Comparison of ENCODE assay signal across 33 mouse cellular contexts in genomic region chr4:106590871-106591270, GRCm38 (mm10). TPM values are rescaled to one million over a fixed set of nuclear protein-coding genes. Genes with fewer than 3 reads are reported as not detected.
A peak's percentile ranks its signal among the peaks of the same experiment; 100 is the strongest.
DNase-seq lines count a peak whose midpoint lies in the region; ATAC-seq and TF ChIP-seq lines count a peak whose summit lies in the region.
"Had no signal": no experiment of that assay in that cellular context is flagged by ENCODE, and none has a peak within 500 bp of the region (broad histone marks: within the 10 kb centered on the region; RNA-seq: fewer than 3 reads in every experiment).

No protein-coding gene starts in this region.

- H3K27me3 ChIP-seq in thymus, adult 2 months (ENCODE audit: control insufficient read depth, insufficient read depth, low read length): no peaks in the 10 kb centered on the region
- H3K27me3 ChIP-seq in splenic B cell, adult 2 months (ENCODE audit: control insufficient read depth, insufficient read depth, low read length, poor library complexity, severe bottlenecking): no peaks in the 10 kb centered on the region
- H3K27me3 ChIP-seq: CH12.LX; embryonic facial prominence, embryonic 13.5 days; forebrain, embryonic 12.5 days; forebrain, embryonic 15.5 days; heart, embryonic 13.5 days; Patski had no signal

- 0 out of 2 replicates have a peak, but pooled peaks have one; percentile 5 for ATAC-seq in frontal cortex, adult (ENCODE audit: low TSS enrichment)
- ATAC-seq: forebrain, embryonic 15.5 days; hindbrain, postnatal 0 days; Patski had no signal

- H3K4me1 ChIP-seq in thymus, adult 2 months (replicated peaks; ENCODE audit: control insufficient read depth, insufficient read depth, low read length): peaks cover 16% of the 10 kb centered on the region
- H3K4me1 ChIP-seq: embryonic facial prominence, embryonic 10.5 days; embryonic facial prominence, embryonic 13.5 days; forebrain, embryonic 12.5 days; forebrain, embryonic 15.5 days; heart, embryonic 13.5 days had no signal

- peaks cover 22% of the 10 kb centered on the region for H3K36me3 ChIP-seq in thymus, adult 2 months (ENCODE audit: control insufficient read depth, insufficient read depth, low read length)
- no peaks in the 10 kb centered on the region for H3K36me3 ChIP-seq in splenic B cell, adult 2 months (ENCODE audit: control insufficient read depth, insufficient read depth, low read length, poor library complexity, severe bottlenecking)

- WGBS in thymus, adult 2 months: 76% methylated on average over 9 of the region's 9 CpGs

- H3K27ac ChIP-seq in thymus, adult 2 months (ENCODE audit: control insufficient read depth, insufficient read depth, low read length): peak overlapping the region; percentile 84
- H3K27ac ChIP-seq: embryonic facial prominence, embryonic 10.5 days; embryonic facial prominence, embryonic 13.5 days; forebrain, embryonic 12.5 days; forebrain, embryonic 15.5 days; gastrocnemius, adult 2 months; heart, embryonic 13.5 days; hindbrain, embryonic 14.5 days; hindbrain, postnatal 0 days had no signal

- no peak for TF ChIP-seq POLR2A in thymus, adult 2 months (IDR thresholded peaks at IDR 0.05; ENCODE audit: control insufficient read depth, extremely low read depth, insufficient read depth, low read length, poor library complexity)

- no peak for DNase-seq in frontal cortex, postnatal 10 days (ENCODE audit: low spot score in 2 of 2)
- DNase-seq in thymus, adult 2 months: no peak
- DNase-seq in thymus, postnatal 25 days: no peak
- DNase-seq in B cell, adult 2 months: peak; percentile 5 to 23
- DNase-seq in splenic B cell, adult 2 months (ENCODE audit: low read depth, low spot score): peak; percentile 52
- DNase-seq in adrenal gland, adult 8-10 months: no peak
- DNase-seq: adrenal gland, adult 2 months; adrenal gland, postnatal 25 days; cerebellum, adult 11-12 months; cerebellum, adult 8-10 months; cerebellum, postnatal 10 days; cerebellum, postnatal 36 days; embryo, embryonic 11 days; gastrocnemius, adult 2 months; gastrocnemius, postnatal 14 days; heart, adult 18-20 months; heart, postnatal 14 days; heart, postnatal 4 days had no signal

- no peak overlapping the region for H3K4me3 ChIP-seq in thymus, adult 2 months (ENCODE audit: control insufficient read depth, insufficient read depth, low read length)
- H3K4me3 ChIP-seq: embryonic facial prominence, embryonic 10.5 days; embryonic facial prominence, embryonic 13.5 days; erythroblast, embryonic 14.5 days; forebrain, embryonic 12.5 days; forebrain, embryonic 15.5 days; gastrocnemius, adult 2 months; heart, embryonic 13.5 days had no signal

- TF ChIP-seq CTCF in thymus, adult 2 months (IDR thresholded peaks at IDR 0.05; ENCODE audit: borderline replicate concordance, control insufficient read depth, extremely low read depth, insufficient read depth, low read length, poor library complexity): no peak

RNA-seq across cellular contexts. Expression of gene Lexm, which starts 26.2 kb away (rescaled TPM):
- polyA plus RNA-seq in thymus, adult 2 months (2012; rRNA removed): not detected in 2 replicates
- total RNA-seq in adrenal gland, adult 8-10 months (2022): not detected
- total RNA-seq: adrenal gland, adult 2 months; adrenal gland, postnatal 25 days; G1E; gastrocnemius, adult 2 months; gastrocnemius, postnatal 14 days; gastrocnemius, postnatal 4 days; heart, adult 18-20 months; heart, postnatal 14 days; heart, postnatal 4 days; hindbrain, postnatal 0 days had no signal
- polyA plus RNA-seq: adrenal gland, adult 2 months; brain, embryonic 14.5 days; embryonic facial prominence, embryonic 13.5 days; erythroblast, embryonic 14.5 days; forebrain, embryonic 15.5 days; G1E; heart, embryonic 16.5 days; hindbrain, embryonic 14.5 days; hindbrain, postnatal 0 days; Patski had no signal

RNA-seq across cellular contexts. Expression of gene Dhcr24, which starts 30.0 kb away (rescaled TPM):
- 80.0 and 106 TPM in 2 replicates for polyA plus RNA-seq in thymus, adult 2 months (2012; rRNA removed)
- 100 to 1,000 TPM in 2 of 4 experiments, 10 to 100 TPM in 2; 77.6 to 360 (median 221) TPM for total RNA-seq in adrenal gland, adult 8-10 months (2022)

RNA-seq across cellular contexts. Expression of gene Ttc22, which starts 31.4 kb away (rescaled TPM):
- 1.4 and 1.7 TPM in 2 replicates for polyA plus RNA-seq in thymus, adult 2 months (2012; rRNA removed)
- total RNA-seq in adrenal gland, adult 8-10 months (2022): under 1 TPM in 1 of 4 experiments, not detected in 3; 0.10 TPM
- total RNA-seq: adrenal gland, postnatal 25 days; CH12.LX; G1E; gastrocnemius, adult 2 months; heart, adult 18-20 months had no signal
- polyA plus RNA-seq: adrenal gland, adult 2 months; embryonic facial prominence, embryonic 10.5 days; erythroblast, embryonic 14.5 days; G1E had no signal

RNA-seq across cellular contexts. Expression of gene Pars2, which starts 60.0 kb away (rescaled TPM):
- polyA plus RNA-seq in thymus, adult 2 months (2012; rRNA removed): 16.3 and 17.3 TPM in 2 replicates
- 1 to 10 TPM; 5.7 to 9.5 (median 8.5) TPM for total RNA-seq in adrenal gland, adult 8-10 months (2022)

Comparison
In these comparisons a context has a peak if more than half of its experiments do, and no peak if none do; other contexts are left out.
1. DNase-seq: peak in B cell, adult 2 months (2 of 2) and splenic B cell, adult 2 months (single experiment); none in frontal cortex, postnatal 10 days (0 of 2), thymus, adult 2 months (single experiment), thymus, postnatal 25 days (single experiment) and adrenal gland, adult 8-10 months (single experiment).